Mouse (Mus musculus): ENCODE measurements at regions not wholly inside any gene's neighbourhood (a gene's known extent, or its start where the extent isn't known, plus 50 kb on each side); places are given as distances from the start of the nearest gene placed in this dataset.

DNA sequence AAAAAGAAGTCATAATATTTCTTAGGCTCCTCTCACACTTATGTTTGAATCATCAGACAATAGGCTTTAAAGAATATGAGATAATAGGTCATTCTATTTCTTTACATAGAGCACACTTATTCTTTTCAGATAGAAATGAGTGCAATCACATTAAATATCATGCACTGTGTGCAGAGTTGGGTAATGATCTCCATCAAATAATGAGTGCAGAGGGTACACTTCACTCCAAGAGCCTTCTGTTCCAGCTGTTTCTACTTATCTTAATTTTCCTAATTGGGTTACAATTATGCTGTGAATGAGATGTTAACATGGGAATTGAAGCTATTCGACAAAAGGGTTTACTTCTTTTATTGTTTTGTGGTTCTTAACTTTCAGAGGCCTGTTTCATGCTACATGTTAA is 707.5 kb upstream of the Mdga2 start:
- DNase-seq (ENCODE audit: low spot score in 2 of 2), result no peak

DNA sequence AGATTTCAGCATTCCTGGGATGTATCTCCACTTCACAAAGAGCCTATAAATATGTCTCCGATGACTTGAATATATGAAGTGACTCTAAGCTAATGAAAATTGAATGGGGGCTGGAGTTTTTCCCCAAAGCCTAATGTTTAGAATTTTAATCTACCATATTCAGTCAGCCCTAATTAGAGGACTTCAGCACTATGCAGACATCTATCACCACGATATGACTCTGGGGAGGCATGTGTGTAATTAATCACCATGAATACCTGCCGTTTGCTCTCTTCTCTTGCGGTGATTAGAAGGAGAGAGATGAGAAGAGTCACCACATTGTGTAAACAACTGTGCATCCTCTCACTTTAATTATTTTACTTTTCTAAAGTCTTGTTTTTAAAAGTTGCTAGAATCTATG is 692.3 kb upstream of the Mdga2 start:
- no peak for DNase-seq (ENCODE audit: low spot score in 2 of 2)

DNA sequence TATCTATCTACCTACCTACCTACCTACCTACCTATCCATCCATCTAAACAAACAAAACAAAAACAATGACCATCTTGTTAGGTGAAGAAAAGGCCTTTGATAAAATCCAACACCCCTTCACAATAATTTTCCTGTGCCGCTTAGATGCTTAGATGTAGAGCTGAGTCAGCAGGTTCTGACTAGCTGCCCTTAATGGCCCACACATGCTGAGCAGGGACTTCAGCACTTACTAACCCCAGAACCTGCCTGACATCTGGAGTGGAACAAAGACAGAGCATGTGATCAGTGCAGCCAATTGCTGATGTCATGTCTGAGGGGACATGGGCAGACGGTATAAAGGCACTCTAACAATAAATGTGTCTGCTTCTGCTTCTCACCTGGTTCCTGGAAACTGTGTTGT is 664.9 kb upstream of the Mdga2 start:
- DNase-seq (ENCODE audit: low spot score in 2 of 2), result no peak

DNA sequence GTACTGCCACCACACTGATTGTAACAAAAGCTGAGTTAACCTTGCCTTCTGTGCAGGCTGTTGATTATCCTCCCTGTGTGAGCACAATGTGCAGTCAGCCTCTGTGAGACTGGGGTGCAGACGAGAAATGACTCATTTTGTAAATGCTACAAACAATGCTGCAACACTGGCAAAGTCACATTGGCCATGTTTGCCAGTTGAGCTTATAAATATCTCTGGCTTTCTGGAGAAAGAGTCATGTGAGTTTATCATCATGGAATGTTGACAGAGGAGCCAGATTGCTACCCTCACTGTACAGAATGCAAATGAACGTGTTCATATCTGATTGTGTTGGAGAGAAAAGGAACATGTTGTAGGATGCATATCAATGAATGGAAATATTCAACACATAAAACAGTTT is 640.3 kb upstream of the Mdga2 start:
- DNase-seq (ENCODE audit: low spot score in 2 of 2), result peak in 1 of 2 experiments; percentile 9

DNA sequence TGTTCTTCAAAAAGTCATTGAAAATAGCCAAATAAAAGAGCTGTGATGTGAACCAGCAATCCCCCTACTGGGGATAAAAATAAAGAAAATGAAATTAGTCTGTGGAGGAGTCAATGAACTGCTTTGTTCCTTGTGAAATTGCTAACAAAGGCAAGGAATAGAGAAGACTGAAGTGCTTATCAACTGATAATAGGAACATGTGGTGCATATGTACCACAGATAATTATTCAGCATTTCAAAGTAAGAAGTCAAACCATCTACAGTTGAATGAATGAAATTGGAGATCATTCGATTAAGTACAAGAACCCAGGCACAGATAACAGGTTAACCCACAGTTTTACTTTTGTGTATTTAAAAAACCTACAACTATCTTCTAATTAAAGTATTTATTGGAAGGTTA is 638.4 kb upstream of the Mdga2 start:
- no peak for DNase-seq (ENCODE audit: low spot score in 2 of 2)

DNA sequence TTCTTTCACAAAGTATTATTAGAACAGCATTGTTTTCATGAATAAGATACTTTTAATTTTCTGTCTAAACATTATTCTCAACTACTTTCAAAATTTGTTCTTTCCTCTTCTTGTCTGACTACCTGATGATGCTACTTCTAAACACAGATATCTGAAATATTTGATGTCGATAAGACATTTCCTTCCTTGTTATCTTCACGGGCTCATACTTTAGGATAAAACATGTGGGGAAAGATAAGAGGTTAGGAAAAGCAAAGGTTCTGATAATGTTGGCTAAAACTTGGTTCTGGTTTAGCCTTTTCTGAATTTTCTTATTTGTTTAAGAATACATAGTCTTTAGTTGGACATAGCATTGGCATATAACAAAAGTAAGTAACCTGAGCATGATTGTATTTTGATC is 630.3 kb upstream of the Mdga2 start:
- no peak for DNase-seq (ENCODE audit: low spot score in 2 of 2)

DNA sequence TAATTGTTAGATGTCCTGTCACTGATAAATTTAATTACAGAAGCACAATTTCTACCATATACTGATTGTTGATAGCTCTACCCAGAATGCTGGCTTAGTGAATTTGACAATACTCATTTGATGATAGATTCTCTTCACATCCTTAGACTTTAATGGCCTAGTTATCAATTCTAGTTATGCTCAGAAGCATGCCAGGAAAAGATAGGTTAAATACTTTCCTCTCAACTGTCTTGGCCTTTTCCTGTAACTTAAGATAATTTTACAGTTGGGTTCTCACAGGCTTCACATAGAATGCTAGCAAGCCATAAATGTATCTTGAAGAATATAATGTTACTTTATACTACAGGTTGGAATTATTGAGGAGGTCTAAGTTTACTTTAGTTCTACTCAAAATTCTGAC is 625.2 kb upstream of the Mdga2 start:
- no peak for DNase-seq (ENCODE audit: low spot score in 2 of 2)

DNA sequence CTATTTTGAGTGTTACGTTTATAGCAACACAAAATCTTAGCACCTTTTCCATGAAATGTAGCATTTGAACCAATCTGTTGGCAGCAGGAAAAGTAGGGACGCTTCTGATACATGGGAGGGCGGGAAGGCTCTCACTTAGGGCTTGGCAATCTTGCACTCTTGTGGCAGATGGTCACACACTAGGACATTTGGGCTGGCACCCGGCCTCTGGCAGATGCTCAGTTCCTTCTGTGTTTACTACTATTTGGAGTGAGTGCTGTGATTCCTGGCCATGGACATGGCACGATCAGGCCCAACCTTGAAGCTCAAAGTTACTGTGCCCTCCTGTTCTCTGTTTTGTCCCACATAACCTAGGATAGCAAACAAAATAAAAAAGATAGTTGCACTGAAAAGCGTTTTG is 581.9 kb upstream of the Mdga2 start:
- DNase-seq (ENCODE audit: low spot score in 2 of 2), result peak in 1 of 2 experiments; percentile 1

DNA sequence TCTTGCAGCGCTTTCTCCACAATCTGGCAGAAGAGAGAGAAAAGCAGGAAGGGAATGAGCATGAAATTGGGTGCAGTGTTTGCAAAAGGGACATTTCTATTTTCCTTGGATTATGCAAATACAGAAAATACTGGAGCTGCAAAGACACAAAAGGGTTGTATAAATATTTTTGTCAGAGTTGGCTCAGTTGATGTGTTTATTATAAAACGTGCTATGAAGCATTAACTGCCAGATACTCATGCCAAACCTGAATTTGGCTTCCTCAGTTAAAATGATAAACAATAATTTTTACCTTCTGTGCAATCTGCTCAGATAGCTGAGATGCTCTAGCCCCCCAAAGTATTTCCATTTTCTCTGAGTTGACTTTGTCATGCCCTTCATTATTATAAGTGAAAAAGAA is 577.4 kb upstream of the Mdga2 start:
- DNase-seq (ENCODE audit: low spot score in 2 of 2), result no peak
